Mouse (Mus musculus) neural tube, embryonic 15.5 days (tissue): Measurements from ENCODE around the gene Nfkbiz. TPM values are rescaled to one million over a fixed set of nuclear protein-coding genes. Genes with fewer than 3 reads are reported as not detected.
"Not testable (repeated sequence)": the region's sequence is repeated elsewhere in the genome, so short reads cannot be mapped to it uniquely, and the experiment has no call there.

ENCODE experiments used
- ATAC-seq: fragments of 200-750 bp; cut with Nextera tagmentation; 2 replicates; pipeline ENCODE4 v1.8.0; 2017; ENCODE audit warnings: mild to moderate bottlenecking, moderate TSS enrichment, moderate library complexity; ENCODE audit not compliant: low FRiP score
- H3K27ac ChIP-seq: fragments of 300-500 bp; sonication (generic); replicated peaks from 2 replicates; pipeline ENCODE4 v1.5.1; 2015; ENCODE audit warnings: mild to moderate bottlenecking, inconsistent platforms
- H3K27me3 ChIP-seq: fragments of 300-500 bp; sonication (generic); replicated peaks from 2 replicates; pipeline ENCODE4 v1.6.1; 2015; ENCODE audit warnings: inconsistent platforms
- H3K36me3 ChIP-seq: fragments of 300-500 bp; sonication (generic); 2 replicates; pipeline ENCODE4 v1.6.1; 2015; ENCODE audit warnings: inconsistent platforms
- H3K4me1 ChIP-seq: fragments of 300-500 bp; sonication (generic); 2 replicates; pipeline ENCODE4 v1.6.1; 2015; ENCODE audit warnings: inconsistent platforms
- H3K4me2 ChIP-seq: fragments of 300-500 bp; sonication (generic); 2 replicates; pipeline ENCODE4 v1.6.1; 2015; ENCODE audit warnings: inconsistent platforms, mild to moderate bottlenecking, moderate library complexity
- H3K4me3 ChIP-seq: fragments of 300-500 bp; sonication (generic); replicated peaks from 2 replicates; pipeline ENCODE4 v1.5.1; 2015; ENCODE audit warnings: mild to moderate bottlenecking, inconsistent platforms
- H3K9ac ChIP-seq: fragments of 300-500 bp; sonication (generic); replicated peaks from 2 replicates; pipeline ENCODE4 v1.6.1; 2015; ENCODE audit warnings: mild to moderate bottlenecking, inconsistent platforms
- H3K9me3 ChIP-seq: fragments of 300-500 bp; sonication (generic); replicated peaks from 2 replicates; pipeline ENCODE4 v1.6.1; 2016; ENCODE audit warnings: inconsistent platforms
- WGBS: fragments of 180-500 bp; shearing (Covaris S2); methylation state at CpG from one replicate; pipeline ENCODE4 v1.1.7; 2015; ENCODE audit warnings: mixed read lengths; 5-methylcytosine and 5-hydroxymethylcytosine counted together
- polyA plus RNA-seq: library from polyadenylated mRNA; unstranded; fragments of >200 nt; fragmentation: Nextera tagmentation; extraction: Ambion mirVana; gene quantifications from 2 replicates; pipeline ENCODE4 v1.2.1, GENCODE M21; 2015

The Nfkbiz gene
- polyA plus RNA-seq, 1 experiment from 2014 or later, result 2.0 TPM

DNA sequence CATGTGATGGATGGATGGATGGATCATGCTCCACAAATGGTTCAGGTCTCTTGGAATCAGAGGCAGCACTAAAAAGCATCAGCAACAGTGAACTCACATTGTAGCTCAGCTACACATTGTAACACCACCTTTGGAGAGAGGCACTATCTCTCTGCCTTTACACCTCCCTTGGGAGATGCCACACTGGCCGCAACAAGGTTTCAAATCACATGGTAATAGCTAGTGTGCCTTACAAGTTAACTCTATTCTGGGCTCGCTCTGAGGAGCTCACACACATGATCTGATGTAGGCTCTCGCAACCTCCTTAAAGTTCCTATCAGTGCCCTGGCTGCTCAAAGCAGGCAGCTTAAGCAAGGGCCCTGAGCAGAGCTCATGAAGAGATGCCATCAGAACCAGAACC is 11.8 kb upstream of the Nfkbiz start:
- Histone ChIP-seq H3K4me1 (no peaks in the 10 kb centered on the region), H3K4me2 (no peak overlapping the region), H3K27me3 (no peaks in the 10 kb centered on the region), H3K4me3 (no peak overlapping the region), H3K9ac (no peak overlapping the region), H3K36me3 (0 out of 2 replicates have a peak, but pooled peaks cover 7% of the 10 kb centered on the region), H3K9me3 (no peaks in the 10 kb centered on the region), H3K27ac (no peak overlapping the region)
- WGBS, result 78% methylated on average over 3 of the region's 3 CpGs
- ATAC-seq, result no peak

DNA sequence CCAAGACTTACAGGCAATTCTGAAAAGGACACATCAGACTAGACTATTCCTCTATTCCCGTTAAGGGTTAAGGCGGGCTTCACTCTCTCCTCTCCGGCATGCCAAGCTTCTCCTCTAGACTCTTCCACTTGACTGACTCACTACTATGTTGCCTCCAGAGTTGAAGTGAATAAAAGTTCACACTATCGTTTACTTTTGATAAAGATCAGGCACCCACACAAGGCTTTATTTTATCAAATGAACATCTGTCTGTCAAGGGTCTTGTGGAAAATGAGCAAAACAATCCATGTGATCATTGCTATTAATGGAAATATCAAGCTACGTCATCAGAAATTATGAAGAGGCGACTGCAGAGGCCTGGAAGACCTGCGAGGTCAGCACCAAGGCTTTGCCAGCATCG is 9.0 kb upstream of the Nfkbiz start:
- Histone ChIP-seq H3K4me1 (no peaks in the 10 kb centered on the region), H3K27me3 (no peaks in the 10 kb centered on the region), H3K9ac (no peak overlapping the region), H3K9me3 (0 out of 2 replicates have a peak, but pooled peaks cover 3% of the 10 kb centered on the region), H3K4me3 (no peak overlapping the region), H3K4me2 (no peak overlapping the region), H3K36me3 (peaks cover 20% of the 10 kb centered on the region), H3K27ac (no peak overlapping the region)
- ATAC-seq, result no peak
- 77% methylated on average over 8 of the region's 8 CpGs for WGBS

DNA sequence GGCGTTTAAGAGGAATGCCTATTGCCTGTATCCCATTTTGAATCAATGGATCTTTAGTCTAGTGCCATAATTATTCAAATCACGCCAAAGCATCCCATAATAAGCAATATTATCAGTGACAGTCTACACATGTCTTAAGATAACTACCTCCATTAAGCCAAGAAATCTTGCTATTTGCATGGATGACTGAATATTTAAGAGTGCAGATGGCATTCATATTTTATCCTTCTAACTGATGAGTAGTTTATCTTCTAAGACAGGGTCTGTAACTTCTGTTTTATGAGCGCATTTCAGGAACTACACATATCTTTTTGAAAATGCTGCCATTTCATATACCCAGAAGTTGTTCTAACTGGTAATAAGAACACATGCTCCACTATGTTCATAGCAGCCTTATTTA is 6.1 kb upstream of the Nfkbiz start:
- no peak for ATAC-seq
- Histone ChIP-seq H3K27ac (no peak overlapping the region), H3K27me3 (no peaks in the 10 kb centered on the region), H3K9me3 (0 out of 2 replicates have a peak, but pooled peaks cover 3% of the 10 kb centered on the region), H3K4me3 (no peak overlapping the region), H3K36me3 (peaks cover 20% of the 10 kb centered on the region), H3K9ac (no peak overlapping the region), H3K4me2 (no peak overlapping the region), H3K4me1 (no peaks in the 10 kb centered on the region)
- 94% methylated on average over 3 of the region's 3 CpGs for WGBS

DNA sequence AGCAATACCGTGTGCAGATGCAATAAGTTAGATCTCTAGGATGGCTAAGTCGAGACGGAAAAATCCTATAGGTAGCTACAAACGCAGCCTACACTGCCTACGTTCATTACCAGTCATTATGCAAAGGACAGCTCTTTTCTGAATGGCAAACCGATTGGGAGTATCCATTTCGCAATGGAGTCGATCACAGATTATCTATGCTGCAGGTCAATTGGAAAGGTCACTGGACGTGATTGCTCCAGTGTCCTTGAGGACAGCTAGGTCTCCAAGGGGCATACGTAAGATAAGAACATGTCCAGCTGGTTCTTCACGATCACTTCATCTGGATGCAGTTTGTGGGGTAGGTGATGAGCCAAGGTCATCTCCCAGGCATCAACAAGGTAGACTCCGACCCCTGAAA is 5.2 kb upstream of the Nfkbiz start:
- no peak overlapping the region for H3K4me3 ChIP-seq
- H3K9me3 ChIP-seq, result 0 out of 2 replicates have a peak, but pooled peaks cover 3% of the 10 kb centered on the region
- no peak overlapping the region for H3K9ac ChIP-seq
- H3K27ac ChIP-seq, result no peak overlapping the region
- H3K4me2 ChIP-seq, result no peak overlapping the region
- no peaks in the 10 kb centered on the region for H3K27me3 ChIP-seq
- H3K4me1 ChIP-seq, result 0 out of 2 replicates have a peak, but pooled peaks cover 3% of the 10 kb centered on the region
- ATAC-seq, result no peak
- peaks cover 14% of the 10 kb centered on the region for H3K36me3 ChIP-seq
- 96% methylated on average over 12 of the region's 12 CpGs for WGBS

DNA sequence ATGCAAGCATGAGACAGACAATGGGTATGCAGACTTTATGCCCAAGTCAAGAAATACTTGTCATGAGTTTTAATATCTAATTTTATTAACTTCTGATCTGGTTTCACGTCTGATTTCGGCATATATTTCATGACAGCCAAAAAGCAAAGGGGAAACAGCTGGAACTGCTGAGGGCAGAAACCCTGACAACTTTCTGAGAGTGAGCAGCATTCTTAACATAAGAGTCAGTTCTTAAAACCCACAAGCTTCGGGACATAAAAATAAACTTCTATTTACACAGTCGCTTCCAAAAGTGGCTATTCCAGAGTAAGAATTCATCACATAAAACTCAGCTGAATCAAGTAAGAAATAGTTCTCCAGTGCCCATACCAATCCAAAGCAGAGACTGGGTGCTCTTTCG is 4.4 kb upstream of the Nfkbiz start:
- Histone ChIP-seq H3K27ac (no peak overlapping the region), H3K4me3 (no peak overlapping the region), H3K9ac (no peak overlapping the region), H3K27me3 (no peaks in the 10 kb centered on the region), H3K4me2 (no peak overlapping the region), H3K9me3 (0 out of 2 replicates have a peak, but pooled peaks cover 3% of the 10 kb centered on the region), H3K4me1 (0 out of 2 replicates have a peak, but pooled peaks cover 4% of the 10 kb centered on the region), H3K36me3 (peaks cover 13% of the 10 kb centered on the region)
- ATAC-seq, result no peak
- 93% methylated on average over 5 of the region's 5 CpGs for WGBS

DNA sequence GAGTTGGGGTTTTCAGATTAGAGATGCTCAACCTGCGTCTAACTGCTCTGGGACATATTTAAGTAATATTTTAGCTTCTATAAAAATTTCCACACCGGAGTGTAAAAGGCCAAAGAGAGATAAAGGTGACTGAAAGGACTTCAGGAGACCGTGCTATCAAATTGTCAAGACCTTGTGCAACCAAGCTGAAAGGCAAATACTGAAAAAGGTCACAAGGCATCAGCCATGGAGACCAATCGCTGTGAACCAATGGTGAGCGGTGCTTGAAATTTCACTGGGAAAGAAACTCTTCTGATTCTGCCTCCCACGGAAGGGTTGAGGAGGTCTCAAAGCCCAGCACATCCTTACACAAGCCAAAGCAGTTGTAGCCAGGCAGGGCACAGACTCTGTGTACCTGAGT is 2.8 kb upstream of the Nfkbiz start:
- no peak overlapping the region for H3K4me2 ChIP-seq
- H3K4me3 ChIP-seq, result no peak overlapping the region
- H3K27me3 ChIP-seq, result no peaks in the 10 kb centered on the region
- no peak overlapping the region for H3K27ac ChIP-seq
- ATAC-seq, result no peak
- no peak overlapping the region for H3K9ac ChIP-seq
- H3K36me3 ChIP-seq, result peaks cover 13% of the 10 kb centered on the region
- 92% methylated on average over 6 of the region's 6 CpGs for WGBS
- 0 out of 2 replicates have a peak, but pooled peaks cover 7% of the 10 kb centered on the region for H3K4me1 ChIP-seq
- H3K9me3 ChIP-seq, result 0 out of 2 replicates have a peak, but pooled peaks cover 3% of the 10 kb centered on the region

DNA sequence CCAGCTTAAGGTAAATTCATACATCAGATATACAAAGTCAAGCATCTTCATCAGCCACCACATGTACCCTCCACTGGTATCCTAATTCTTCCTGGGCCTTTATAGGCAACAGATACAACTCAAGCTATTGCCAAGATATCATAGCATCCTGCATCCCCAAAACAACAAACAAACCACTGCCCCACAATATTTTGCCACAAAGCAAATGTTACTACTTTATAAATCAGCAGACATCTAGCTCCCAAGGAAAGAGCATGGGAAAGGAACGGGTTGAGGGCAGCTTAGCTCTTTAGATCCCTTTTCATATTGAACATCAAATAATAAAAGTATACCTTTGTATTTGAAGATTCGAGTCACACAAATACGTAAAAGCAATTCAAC is 580 bp downstream of the Nfkbiz start:
- no peaks in the 10 kb centered on the region for H3K9me3 ChIP-seq
- no peaks in the 10 kb centered on the region for H3K36me3 ChIP-seq
- H3K27me3 ChIP-seq, result no peaks in the 10 kb centered on the region
- H3K4me3 ChIP-seq, result peak overlapping the region; percentile 59
- H3K4me1 ChIP-seq, result 0 out of 2 replicates have a peak, but pooled peaks cover 7% of the 10 kb centered on the region
- no peak for ATAC-seq
- WGBS, result 4% methylated on average over 3 of the region's 3 CpGs
- H3K4me2 ChIP-seq, result peak overlapping the region; percentile 61
- H3K27ac ChIP-seq, result peak overlapping the region; percentile 69
- peak overlapping the region; percentile 63 for H3K9ac ChIP-seq

DNA sequence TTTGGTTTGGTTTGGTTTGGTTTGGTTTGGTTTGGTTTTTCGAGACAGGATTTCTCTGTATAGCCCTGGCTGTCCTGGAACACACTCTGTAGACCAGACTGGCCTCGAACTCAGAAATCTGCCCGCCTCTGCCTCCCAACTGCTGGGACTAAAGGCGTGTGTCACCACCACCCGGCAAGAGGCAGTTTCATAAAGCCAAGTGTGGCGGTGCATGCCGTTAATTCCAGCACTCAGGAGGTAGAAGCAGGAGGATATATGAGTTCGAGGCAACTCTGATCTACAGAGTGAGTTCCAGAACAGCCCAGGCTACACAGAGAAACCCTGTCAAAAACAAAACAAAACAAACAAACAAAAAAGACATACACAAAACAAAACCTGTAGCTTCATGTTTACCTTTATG is 1.0 kb downstream of the Nfkbiz start:
- ATAC-seq, H3K27me3 ChIP-seq, H3K36me3 ChIP-seq, H3K27ac ChIP-seq, H3K9ac ChIP-seq, H3K4me1 ChIP-seq, H3K9me3 ChIP-seq, H3K4me3 ChIP-seq: not testable (repeated sequence)
- H3K4me2 ChIP-seq, result peak overlapping the region; percentile 61; the same call in 1 of the 2 replicates
- WGBS, result 91% methylated on average over 8 of the region's 8 CpGs

DNA sequence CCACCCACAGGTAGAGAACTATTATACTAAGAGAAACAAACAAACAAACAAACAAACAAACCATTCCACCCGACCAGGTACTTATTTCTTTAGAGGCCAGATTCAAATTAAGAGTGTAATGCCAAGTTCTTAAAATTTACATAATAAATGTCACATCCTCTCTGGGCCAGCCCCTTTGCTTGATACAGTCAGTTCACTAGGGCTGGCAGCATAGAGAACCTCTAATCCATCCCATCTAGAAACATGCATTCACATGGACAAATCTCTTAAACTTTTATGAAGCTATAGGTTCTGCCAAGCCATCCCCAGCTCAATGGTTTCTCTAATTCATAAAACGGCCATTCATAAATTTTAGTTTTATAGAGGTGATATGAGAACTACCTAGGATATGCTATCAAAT is 1.5 kb downstream of the Nfkbiz start:
- WGBS, result 80% methylated on average over 2 of the region's 2 CpGs
- H3K27me3 ChIP-seq, result no peaks in the 10 kb centered on the region
- H3K4me1 ChIP-seq, result 0 out of 2 replicates have a peak, but pooled peaks cover 7% of the 10 kb centered on the region
- no peaks in the 10 kb centered on the region for H3K9me3 ChIP-seq
- H3K27ac ChIP-seq, result no peak overlapping the region
- no peak overlapping the region for H3K4me3 ChIP-seq
- H3K9ac ChIP-seq, result no peak overlapping the region
- no peaks in the 10 kb centered on the region for H3K36me3 ChIP-seq
- H3K4me2 ChIP-seq, result no peak overlapping the region
- ATAC-seq, result no peak

DNA sequence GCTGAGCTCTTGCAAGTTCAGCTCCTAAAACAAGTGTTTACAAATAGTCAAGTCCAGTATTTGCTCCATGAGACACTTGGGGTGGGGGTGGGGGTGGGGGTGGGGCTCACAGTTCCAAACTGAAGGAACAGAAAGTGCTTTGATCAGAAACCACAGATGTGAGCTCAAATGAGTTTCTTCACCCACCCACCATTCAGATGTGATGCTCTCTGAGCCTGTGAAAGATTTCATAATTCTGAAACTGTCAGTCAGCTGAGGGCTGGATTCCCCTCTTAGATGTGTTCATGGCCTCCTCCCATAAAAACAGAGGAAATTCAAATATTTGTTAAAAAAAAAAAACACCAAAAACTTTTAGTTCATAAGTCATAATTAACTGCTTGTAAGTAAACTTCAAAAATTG is 2.9 kb downstream of the Nfkbiz start:
- H3K4me1 ChIP-seq, result 0 out of 2 replicates have a peak, but pooled peaks cover 7% of the 10 kb centered on the region
- H3K9ac ChIP-seq, result no peak overlapping the region
- no peak overlapping the region for H3K4me3 ChIP-seq
- H3K9me3 ChIP-seq, result no peaks in the 10 kb centered on the region
- H3K27ac ChIP-seq, result no peak overlapping the region
- no peak for ATAC-seq
- no peaks in the 10 kb centered on the region for H3K36me3 ChIP-seq
- no peaks in the 10 kb centered on the region for H3K27me3 ChIP-seq
- H3K4me2 ChIP-seq, result no peak overlapping the region

DNA sequence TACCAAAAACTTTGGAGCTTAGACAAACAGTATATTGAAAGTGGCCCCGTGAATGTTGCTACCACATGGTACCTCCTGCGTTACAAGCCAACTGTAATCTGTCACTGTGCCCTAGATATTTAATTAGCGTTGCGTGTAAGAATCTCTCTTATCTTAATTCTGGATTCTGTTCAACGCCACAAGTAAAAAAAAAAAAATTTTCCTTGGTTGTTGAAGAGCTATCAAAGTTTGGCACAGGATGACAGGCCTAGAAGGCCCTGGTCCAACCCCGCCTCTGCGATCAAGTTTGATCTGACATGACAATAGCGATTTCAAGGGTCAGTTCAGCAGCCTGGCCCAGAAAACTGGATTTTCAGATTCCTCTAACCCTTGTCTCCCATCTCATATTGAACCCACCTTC is 6.1 kb downstream of the Nfkbiz start:
- ATAC-seq, result no peak
- Histone ChIP-seq H3K27me3 (no peaks in the 10 kb centered on the region), H3K4me1 (no peaks in the 10 kb centered on the region), H3K27ac (no peak overlapping the region), H3K9me3 (no peaks in the 10 kb centered on the region), H3K36me3 (no peaks in the 10 kb centered on the region), H3K4me3 (no peak overlapping the region), H3K9ac (no peak overlapping the region), H3K4me2 (no peak overlapping the region)
- 95% methylated on average over 8 of the region's 8 CpGs for WGBS

DNA sequence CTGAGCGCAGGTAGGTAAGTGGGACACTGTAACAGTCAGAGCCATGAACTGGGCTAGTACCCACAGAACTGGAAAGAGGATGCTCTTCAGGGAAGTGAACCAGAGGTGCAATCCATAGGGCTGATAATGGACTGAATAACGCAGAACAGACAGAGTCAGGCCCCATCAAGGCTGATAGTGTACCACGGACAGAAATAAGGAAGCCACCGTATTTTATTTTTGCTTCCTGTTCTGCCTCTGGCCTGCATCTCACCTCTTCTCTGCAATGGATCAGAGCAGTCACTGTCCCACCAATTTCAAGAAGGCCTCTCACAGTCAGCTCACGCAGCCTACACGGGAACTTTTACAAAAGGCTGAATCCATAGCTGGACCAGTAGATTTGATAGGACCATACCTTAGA is 6.7 kb downstream of the Nfkbiz start:
- no peaks in the 10 kb centered on the region for H3K27me3 ChIP-seq
- no peaks in the 10 kb centered on the region for H3K9me3 ChIP-seq
- no peak overlapping the region for H3K4me2 ChIP-seq
- no peaks in the 10 kb centered on the region for H3K4me1 ChIP-seq
- H3K4me3 ChIP-seq, result no peak overlapping the region
- H3K36me3 ChIP-seq, result no peaks in the 10 kb centered on the region
- no peak overlapping the region for H3K9ac ChIP-seq
- 95% methylated on average over 6 of the region's 6 CpGs for WGBS
- H3K27ac ChIP-seq, result no peak overlapping the region
- no peak for ATAC-seq

DNA sequence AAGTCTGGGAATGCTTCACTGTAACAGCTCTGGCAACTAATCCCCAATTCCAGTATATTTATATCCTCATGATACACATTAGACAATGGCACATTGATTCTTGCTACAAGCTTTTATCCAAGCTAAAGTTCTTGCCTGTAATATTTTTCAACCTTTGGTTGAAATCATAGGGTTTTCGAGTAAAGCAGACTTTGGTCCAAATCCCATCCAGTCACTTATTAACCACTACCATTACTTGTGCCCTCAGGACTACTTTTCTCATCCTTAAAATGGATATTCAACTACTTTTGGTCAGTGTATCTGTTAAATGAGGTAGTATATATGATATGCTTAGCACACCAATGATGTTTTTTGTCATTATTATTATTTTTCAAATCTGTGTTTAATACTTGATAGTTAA is 7.2 kb downstream of the Nfkbiz start:
- Histone ChIP-seq H3K9me3 (no peaks in the 10 kb centered on the region), H3K27me3 (no peaks in the 10 kb centered on the region), H3K4me1 (no peaks in the 10 kb centered on the region), H3K4me3 (no peak overlapping the region), H3K27ac (no peak overlapping the region), H3K9ac (no peak overlapping the region), H3K36me3 (no peaks in the 10 kb centered on the region), H3K4me2 (no peak overlapping the region)
- WGBS, result 96% methylated on average over 1 of the region's 1 CpGs
- ATAC-seq, result no peak
